Mouse (Mus musculus): ENCODE data around the gene Fkbp9.
"Not testable (repeated sequence)": the region's sequence is repeated elsewhere in the genome, so short reads cannot be mapped to it uniquely, and the experiment has no call there.

The Fkbp9 gene

GRCm38 (mm10) chr6:56837166-56837565 is 5.3 kb downstream of the Fkbp9 start:
- in situ Hi-C loops (cut with MseI, MboI) = no loop called here

GRCm38 (mm10) chr6:56837621-56838020 is 5.8 kb downstream of the Fkbp9 start:
- in situ Hi-C loops (cut with MseI, MboI) = no loop called here

GRCm38 (mm10) chr6:56843229-56843628 is 11.4 kb downstream of the Fkbp9 start:
- in situ Hi-C loops (cut with MseI, MboI) = no loop called here

DNA sequence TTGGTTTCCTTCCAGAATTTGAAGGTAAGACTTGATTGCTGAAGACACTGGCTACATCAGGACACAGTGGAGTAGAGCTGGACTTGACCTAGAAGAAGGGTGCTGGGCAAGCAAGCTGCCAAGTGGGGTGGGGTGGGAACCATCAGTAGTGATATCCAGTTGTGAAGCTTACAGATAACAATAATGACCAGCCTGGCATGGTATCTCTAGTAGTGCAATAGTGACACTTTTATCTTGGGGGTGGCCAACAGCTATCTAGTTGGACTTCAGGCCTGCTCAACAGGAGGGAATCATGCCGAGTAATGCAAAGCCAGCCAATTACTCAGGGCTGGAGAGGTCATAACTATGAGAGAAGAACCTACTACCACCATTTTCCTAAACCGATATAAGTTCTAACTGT is 12.5 kb downstream of the Fkbp9 start:
- in situ Hi-C loops (cut with MseI, MboI) = no loop called here

GRCm38 (mm10) chr6:56848974-56849373 is 17.1 kb downstream of the Fkbp9 start:
- in situ Hi-C loops (cut with MseI, MboI) = no loop called here

GRCm38 (mm10) chr6:56850315-56850714 is 18.5 kb downstream of the Fkbp9 start:
- in situ Hi-C loops (cut with MseI, MboI) = no loop called here

DNA sequence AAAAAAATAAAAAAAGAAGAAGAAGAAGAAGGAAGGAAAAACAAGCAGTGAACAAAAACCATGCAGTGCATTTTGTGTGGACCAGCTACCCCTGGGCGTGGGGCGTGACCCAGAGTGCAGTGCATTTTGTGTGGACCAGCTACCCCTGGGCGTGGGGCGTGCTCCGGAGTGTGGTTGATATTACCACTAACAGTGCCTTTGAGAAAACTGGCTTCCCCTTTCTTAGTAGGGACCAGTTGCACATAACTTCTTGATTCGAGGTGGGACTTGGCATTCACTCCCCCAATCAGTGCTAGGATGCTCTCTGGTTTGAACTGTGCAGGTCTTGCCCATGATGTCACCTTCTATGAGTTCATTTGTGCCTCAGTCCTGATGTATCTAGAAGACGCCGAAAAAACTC is 22.9 kb downstream of the Fkbp9 start:
- in situ Hi-C loops (cut with MseI, MboI) = no loop called here

DNA sequence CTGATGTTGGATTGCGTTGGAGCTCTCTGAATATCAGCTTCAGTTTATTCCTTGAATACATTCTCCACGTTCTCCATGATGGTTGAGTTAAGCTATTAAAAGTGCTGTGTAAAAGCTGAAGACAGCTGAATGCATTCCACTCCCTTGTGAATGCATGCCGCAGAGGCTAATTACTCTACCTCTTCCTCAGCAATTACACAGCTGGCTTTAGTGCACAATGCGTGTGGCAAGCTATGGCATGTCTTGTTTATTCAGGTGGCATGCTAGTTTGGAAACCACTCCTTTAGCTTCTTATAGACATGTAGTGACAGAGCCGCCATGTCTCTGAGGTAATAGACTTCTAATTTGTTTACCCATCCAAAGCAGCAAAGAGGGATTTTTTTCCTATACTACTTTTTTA is 24.9 kb downstream of the Fkbp9 start:
- in situ Hi-C loops (cut with MseI, MboI) = no loop called here

- in situ Hi-C loops (cut with MseI, MboI) = no loop called here
Observed at GRCm38 (mm10) chr6:56860205-56860848, 28.5 kb downstream of the Fkbp9 start.

DNA sequence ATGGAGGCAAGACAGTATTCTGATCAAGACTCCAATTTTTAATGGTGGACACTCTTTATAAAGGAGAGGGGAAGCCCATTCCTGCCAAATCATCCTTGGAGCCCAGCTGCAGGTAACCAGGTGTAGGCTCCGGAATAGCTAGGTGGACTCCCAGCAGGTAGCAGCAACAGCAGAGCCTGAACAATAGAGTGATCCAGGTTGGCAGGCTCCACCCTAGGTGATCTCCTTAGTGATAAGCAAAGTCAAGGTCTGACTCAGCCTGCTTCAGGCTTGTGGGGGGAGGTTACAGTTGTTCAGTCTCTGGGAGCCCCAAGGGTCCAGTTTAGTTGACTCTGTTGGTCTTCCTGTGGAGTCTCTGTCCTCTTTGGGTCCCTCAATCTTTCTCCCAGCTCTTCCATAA is 35.0 kb downstream of the Fkbp9 start:
- in situ Hi-C loops (cut with MseI, MboI) = not testable (repeated sequence)

DNA sequence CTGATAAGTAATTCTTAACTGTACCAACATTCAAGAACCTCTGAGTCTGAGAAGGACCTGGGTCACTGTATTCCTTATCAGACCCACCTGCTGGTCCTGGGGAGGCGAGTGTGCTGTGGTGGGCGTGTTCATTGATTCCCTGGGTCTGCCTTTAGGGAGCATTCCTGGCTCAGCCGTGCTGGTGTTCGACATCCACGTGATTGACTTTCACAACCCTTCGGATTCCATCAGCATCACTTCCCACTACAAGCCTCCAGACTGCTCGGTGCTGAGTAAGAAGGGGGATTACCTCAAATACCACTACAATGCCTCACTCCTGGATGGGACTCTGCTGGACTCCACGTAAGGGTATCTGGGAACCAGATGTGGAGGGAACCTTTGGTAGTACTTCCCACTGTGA is 36.7 kb downstream of the Fkbp9 start:
- in situ Hi-C loops (cut with MseI, MboI) = no loop called here

- in situ Hi-C loops (cut with MseI, MboI) = no loop called here
Observed at GRCm38 (mm10) chr6:56870027-56870426, 38.2 kb downstream of the Fkbp9 start.

DNA sequence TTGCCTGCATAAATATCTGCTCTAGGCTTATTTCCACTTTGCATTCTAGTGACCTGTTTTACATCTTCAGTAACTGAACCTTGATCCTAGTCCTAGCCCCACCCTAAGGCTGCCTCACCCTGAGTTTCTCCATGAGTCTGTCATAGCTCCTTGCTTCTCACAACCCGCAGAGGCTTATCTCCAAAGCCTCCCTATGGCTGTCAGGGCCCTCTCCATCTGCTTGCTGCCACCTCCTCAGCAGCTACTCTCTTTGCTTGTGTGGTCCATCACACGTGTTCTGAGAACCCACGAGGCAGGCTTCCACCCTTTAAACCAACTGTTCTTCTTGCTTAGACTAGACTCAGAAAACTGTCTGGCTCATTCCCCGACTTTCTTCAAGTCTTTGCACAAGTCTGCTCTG is 45.0 kb downstream of the Fkbp9 start:
- in situ Hi-C loops (cut with MseI, MboI) = no loop called here

DNA sequence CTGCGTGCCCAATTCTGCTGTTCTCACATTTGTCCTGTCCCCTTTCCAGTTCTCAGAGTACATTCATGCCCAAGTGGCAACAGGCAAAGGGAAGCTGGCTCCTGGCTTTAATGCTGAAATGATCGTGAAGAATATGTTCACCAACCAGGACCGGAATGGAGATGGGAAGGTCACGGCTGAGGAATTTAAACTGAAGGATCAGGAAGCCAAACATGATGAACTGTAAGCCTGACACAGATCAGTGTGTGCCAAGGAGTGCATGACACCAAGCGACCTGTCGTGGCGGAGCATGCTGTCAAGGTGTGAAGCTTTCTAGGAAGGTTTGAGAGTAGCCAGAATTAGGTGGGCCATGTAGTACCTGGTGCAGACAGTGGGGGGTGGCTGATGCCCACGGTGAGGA is 46.1 kb downstream of the Fkbp9 start:
- in situ Hi-C loops (cut with MseI, MboI) = no loop called here

DNA sequence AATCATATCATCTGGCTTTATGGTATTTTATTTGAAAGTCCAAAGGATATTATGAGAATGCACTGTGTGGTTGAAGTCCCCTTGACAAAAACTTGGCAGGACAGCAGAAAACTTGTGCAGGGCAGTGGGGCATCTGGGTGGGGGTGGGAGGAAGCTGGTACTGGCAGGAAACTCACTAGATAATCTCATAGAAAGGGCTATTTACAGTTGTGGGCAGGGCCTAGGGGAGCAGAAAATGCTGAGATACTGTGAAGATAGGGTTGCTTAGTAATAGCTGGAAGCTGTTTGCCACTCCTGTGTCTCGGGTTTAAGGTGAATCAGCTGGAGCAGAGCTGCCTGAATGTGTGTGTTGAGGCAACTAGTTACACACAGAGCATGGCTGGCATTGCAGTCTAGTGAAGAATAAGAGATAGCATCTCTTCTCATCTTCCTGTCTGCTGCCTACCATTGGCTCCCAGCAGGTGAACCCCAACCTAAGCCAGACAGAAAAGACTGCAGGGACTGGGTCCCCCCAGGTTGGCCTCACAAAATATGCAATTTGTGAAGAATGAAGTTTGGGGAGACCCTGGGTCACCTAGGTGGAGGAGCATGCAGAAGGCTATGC is 47.6 kb downstream of the Fkbp9 start:
- in situ Hi-C loops (cut with MseI, MboI) = no loop called here

DNA sequence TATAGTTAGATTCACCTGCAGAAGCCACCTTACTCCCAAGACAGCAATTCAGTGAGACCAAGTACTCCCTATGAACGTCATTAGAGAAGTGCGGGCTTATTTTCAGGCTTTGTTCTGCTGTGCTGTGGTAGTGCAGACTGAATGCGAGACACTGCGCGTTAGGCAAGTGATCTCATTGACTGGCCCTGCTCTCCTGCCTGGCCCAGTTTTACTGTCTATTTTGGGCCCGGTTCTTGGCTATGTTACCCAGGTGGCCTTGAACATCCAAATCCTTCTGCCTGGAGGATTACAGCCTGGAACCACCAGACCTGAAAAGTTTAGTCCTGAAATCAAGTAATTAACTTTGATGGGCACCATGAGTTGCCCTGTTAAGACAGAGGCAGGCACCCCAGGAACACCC is 56.7 kb downstream of the Fkbp9 start:
- in situ Hi-C loops (cut with MseI, MboI) = no loop called here

DNA sequence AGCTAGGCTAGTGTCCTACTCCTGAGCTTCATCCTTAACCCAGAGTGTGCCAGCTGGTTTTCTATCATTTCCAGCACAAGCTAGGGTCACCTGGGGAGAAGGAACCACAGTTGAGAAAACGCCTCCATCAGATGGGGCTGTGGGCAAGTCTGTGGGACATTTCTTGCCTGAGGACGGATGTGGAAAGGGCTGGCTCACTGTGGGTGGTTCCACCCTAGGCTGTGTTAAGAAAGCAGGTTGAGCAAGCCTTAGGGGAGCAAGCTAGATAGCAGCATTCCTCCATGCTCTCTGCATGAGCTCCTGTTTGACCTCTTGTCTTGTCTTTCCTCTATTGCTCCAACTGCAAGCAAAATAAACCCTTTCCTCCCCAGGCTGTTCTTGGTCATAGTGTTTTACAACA is 58.9 kb downstream of the Fkbp9 start:
- in situ Hi-C loops (cut with MseI, MboI) = no loop called here

- in situ Hi-C loops (cut with MseI, MboI) = no loop called here
Observed at GRCm38 (mm10) chr6:56899601-56900000, 67.7 kb downstream of the Fkbp9 start.

GRCm38 (mm10) chr6:56901336-56901735 is 69.5 kb downstream of the Fkbp9 start:
- in situ Hi-C loops (cut with MseI, MboI) = no loop called here

- in situ Hi-C loops (cut with MseI, MboI) = no loop called here
Observed at GRCm38 (mm10) chr6:56901824-56902386, 70.0 kb downstream of the Fkbp9 start.

DNA sequence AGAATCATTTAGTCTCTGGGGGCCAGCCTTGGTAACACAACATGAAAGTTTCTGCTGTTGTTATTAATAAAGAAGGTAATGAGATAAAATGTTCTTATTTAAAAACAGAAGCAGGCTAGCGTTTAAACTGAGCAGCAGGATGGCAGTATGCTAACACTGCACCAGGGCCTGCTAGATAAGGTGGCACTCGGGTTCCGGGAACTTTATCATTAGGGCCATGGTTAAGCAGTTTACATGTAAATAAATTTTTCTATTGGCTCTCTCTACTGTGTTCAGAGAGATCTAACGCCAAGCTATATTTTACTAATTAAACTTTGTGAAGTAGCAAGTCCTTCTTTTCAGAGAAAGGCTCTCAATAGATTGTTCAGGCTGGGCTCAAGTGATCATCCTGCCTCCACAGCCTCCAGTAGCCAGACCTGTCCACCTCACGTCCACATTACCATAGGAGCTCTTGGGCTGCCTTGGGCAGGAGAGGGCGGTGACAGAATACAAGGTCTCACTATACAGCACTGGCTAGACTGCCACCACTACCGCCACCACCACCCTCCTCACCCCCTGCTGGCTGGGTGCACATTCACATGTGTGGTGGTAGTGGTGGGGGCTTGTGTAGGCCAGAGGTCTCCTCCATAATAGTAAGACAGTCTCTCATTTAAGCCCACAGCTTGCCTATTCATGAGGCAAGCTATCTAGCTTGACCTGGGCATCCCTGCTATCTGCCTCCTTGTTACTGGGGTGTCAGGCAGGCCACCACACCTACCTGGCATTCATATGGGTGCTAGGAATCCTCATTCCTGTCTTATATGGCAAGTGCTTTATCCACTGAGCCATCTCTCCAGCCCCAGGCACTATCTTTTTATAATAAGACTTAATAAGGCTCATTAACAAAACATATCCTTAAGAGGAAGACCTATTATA is 71.0 kb downstream of the Fkbp9 start:
- in situ Hi-C loops (cut with MseI, MboI) = no loop called here

- in situ Hi-C loops (cut with MseI, MboI) = no loop called here
Observed at GRCm38 (mm10) chr6:56903831-56904230, 72.0 kb downstream of the Fkbp9 start.
